9 mouse cellular contexts compared by ENCODE assay signal in genomic region chr5:8356885-8357651, GRCm38 (mm10). TPM values are rescaled to one million over a fixed set of nuclear protein-coding genes. Genes with fewer than 3 reads are reported as not detected.
DNase-seq lines count a peak whose midpoint lies in the region; ATAC-seq and TF ChIP-seq lines count a peak whose summit lies in the region.
"Had no signal": no experiment of that assay in that cellular context is flagged by ENCODE, and none has a peak within 500 bp of the region (broad histone marks: within the 10 kb centered on the region; RNA-seq: fewer than 3 reads in every experiment).

No protein-coding gene starts in this region.

- H3K9me3 ChIP-seq in forebrain, postnatal 0 days (ENCODE audit: low read length) = no peaks in the 10 kb centered on the region
- no peaks in the 10 kb centered on the region for H3K9me3 ChIP-seq in forebrain, embryonic 13.5 days (replicated peaks)
- H3K9me3 ChIP-seq in hindbrain, embryonic 16.5 days (ENCODE audit: control insufficient read depth, low read length) = no peaks in the 10 kb centered on the region

- H3K9ac ChIP-seq in forebrain, postnatal 0 days = no peak overlapping the region
- no peak overlapping the region for H3K9ac ChIP-seq in forebrain, embryonic 13.5 days
- H3K9ac ChIP-seq in hindbrain, embryonic 16.5 days (ENCODE audit: low read depth, low read length) = no peak overlapping the region; the same call in 1 of the 2 replicates

- no peak overlapping the region for H3K4me3 ChIP-seq in forebrain, postnatal 0 days (ENCODE audit: low read depth, low read length)
- H3K4me3 ChIP-seq in forebrain, embryonic 13.5 days = no peak overlapping the region
- H3K4me3 ChIP-seq in hindbrain, embryonic 16.5 days (ENCODE audit: low read length) = no peak overlapping the region
- H3K4me3 ChIP-seq in macrophage (ENCODE audit: inconsistent target) = no peak overlapping the region
- no peak overlapping the region for H3K4me3 ChIP-seq in left cerebral cortex, adult 2 months
- H3K4me3 ChIP-seq: layer of hippocampus, adult 2 months had no signal

- DNase-seq in forebrain, postnatal 0 days = no peak
- DNase-seq in brain, embryonic 14.5 days (ENCODE audit: low read depth) = peak; percentile 46
- no peak for DNase-seq in left cerebral cortex, adult 2 months (ENCODE audit: extremely low spot score in 1 of 2, low spot score in 2 of 2)
- DNase-seq in thymus, postnatal 4 days = no peak

- no peak for TF ChIP-seq CTCF in forebrain, postnatal 0 days (IDR thresholded peaks at IDR 0.05; ENCODE audit: low read depth)
- TF ChIP-seq CTCF in brain, embryonic 14.5 days (IDR thresholded peaks at IDR 0.05; ENCODE audit: borderline replicate concordance, extremely low read depth, insufficient read depth, insufficient read length) = no peak
- no peak for TF ChIP-seq CTCF in left cerebral cortex, adult 2 months (IDR thresholded peaks at IDR 0.05)

- H3K79me2 ChIP-seq in macrophage (ENCODE audit: inconsistent target) = no peaks in the 10 kb centered on the region

- H3K4me2 ChIP-seq in forebrain, postnatal 0 days (ENCODE audit: low read depth) = no peak overlapping the region
- no peak overlapping the region for H3K4me2 ChIP-seq in forebrain, embryonic 13.5 days
- no peak overlapping the region for H3K4me2 ChIP-seq in hindbrain, embryonic 16.5 days (ENCODE audit: low read length)

- 0 out of 2 replicates have a peak, but pooled peaks cover 4% of the 10 kb centered on the region for H3K36me3 ChIP-seq in forebrain, postnatal 0 days (ENCODE audit: insufficient read depth)
- H3K36me3 ChIP-seq in forebrain, embryonic 13.5 days (ENCODE audit: poor library complexity, severe bottlenecking) = no peaks in the 10 kb centered on the region
- no peaks in the 10 kb centered on the region for H3K36me3 ChIP-seq in hindbrain, embryonic 16.5 days (ENCODE audit: control insufficient read depth, insufficient read depth, low read length)
- H3K36me3 ChIP-seq in macrophage (ENCODE audit: inconsistent target) = no peaks in the 10 kb centered on the region

- no peaks in the 10 kb centered on the region for H3K4me1 ChIP-seq in forebrain, postnatal 0 days (ENCODE audit: insufficient read depth)
- peaks cover 10% of the 10 kb centered on the region for H3K4me1 ChIP-seq in forebrain, embryonic 13.5 days
- H3K4me1 ChIP-seq in hindbrain, embryonic 16.5 days (ENCODE audit: control insufficient read depth, insufficient read depth, low read depth, low read length) = peaks cover 7% of the 10 kb centered on the region

- intact Hi-C loops in left cerebral cortex, adult 2 months (cut with DNase I) = no loop called here

- H3K27me3 ChIP-seq in forebrain, postnatal 0 days (ENCODE audit: insufficient read depth, low read length) = no peaks in the 10 kb centered on the region
- H3K27me3 ChIP-seq in forebrain, embryonic 13.5 days = no peaks in the 10 kb centered on the region
- no peaks in the 10 kb centered on the region for H3K27me3 ChIP-seq in hindbrain, embryonic 16.5 days (replicated peaks; ENCODE audit: control insufficient read depth, insufficient read depth, low read length)

- H3K27ac ChIP-seq in forebrain, postnatal 0 days (ENCODE audit: low read depth, low read length) = no peak overlapping the region
- no peak overlapping the region for H3K27ac ChIP-seq in forebrain, embryonic 13.5 days
- H3K27ac ChIP-seq in hindbrain, embryonic 16.5 days (ENCODE audit: low read depth, low read length) = peak overlapping the region; percentile 5; the same call in 1 of the 2 replicates
- peak overlapping the region; percentile 70 for H3K27ac ChIP-seq in macrophage
- H3K27ac ChIP-seq in left cerebral cortex, adult 2 months = no peak overlapping the region
- H3K27ac ChIP-seq: layer of hippocampus, adult 2 months had no signal

- peak; percentile 49; the same call in 1 of the 2 replicates for ATAC-seq in forebrain, postnatal 0 days
- ATAC-seq in forebrain, embryonic 13.5 days = no peak
- peak; percentile 49; the same call in 1 of the 2 replicates for ATAC-seq in hindbrain, embryonic 16.5 days
- no peak for ATAC-seq in inflammation-experienced regulatory T-cells, adult 6 months

- TF ChIP-seq POLR2A in brain, embryonic 14.5 days (IDR thresholded peaks at IDR 0.05; ENCODE audit: borderline replicate concordance, extremely low read depth, insufficient read depth, insufficient read length, poor library complexity, severe bottlenecking) = no peak

- WGBS in forebrain, postnatal 0 days = 49% methylated on average over 13 of the region's 13 CpGs
- 68% methylated on average over 13 of the region's 13 CpGs for WGBS in forebrain, embryonic 13.5 days
- WGBS in hindbrain, embryonic 16.5 days = 42% methylated on average over 13 of the region's 13 CpGs
- 13% methylated on average over 13 of the region's 13 CpGs for WGBS in macrophage (ENCODE audit: missing documents)

RNA-seq across cellular contexts. Expression of gene Adam22, which starts 10.9 kb away (rescaled TPM):
- total RNA-seq in forebrain, postnatal 0 days (2014; rRNA removed) = 62.9 and 89.4 TPM in 2 replicates
- 27.0 and 36.6 TPM in 2 replicates for polyA plus RNA-seq in forebrain, postnatal 0 days (2015; fragmentation: Nextera tagmentation; extraction: Ambion mirVana)
- polyA plus RNA-seq in forebrain, embryonic 13.5 days (2015; fragmentation: Nextera tagmentation; extraction: Ambion mirVana) = 20.8 and 24.8 TPM in 2 replicates
- 23.3 and 29.8 TPM in 2 replicates for polyA plus RNA-seq in brain, embryonic 14.5 days (2012; rRNA removed)
- polyA plus RNA-seq in hindbrain, embryonic 16.5 days (2015; fragmentation: Nextera tagmentation; extraction: Ambion mirVana) = 44.8 and 46.1 TPM in 2 replicates
- total RNA-seq in macrophage (2018; cell fraction: chromatin; rRNA removed) = 10 to 100 TPM in 23 of 26 experiments, 1 to 10 TPM in 3; 5.8 to 44.9 (median 20.2) TPM
- 1 to 10 TPM in 22 of 26 experiments, under 1 TPM in 4; 0.85 to 8.7 (median 3.7) TPM for total RNA-seq in macrophage (2018; cell fraction: cytosol; rRNA removed)
- total RNA-seq in macrophage (2018; cell fraction: nucleus; rRNA removed) = 10 to 100 TPM in 13 of 26 experiments, 1 to 10 TPM in 13; 2.0 to 34.7 (median 10.3) TPM
- 1.5 to 5.6 TPM (median 2.9 TPM) in 3 replicates for polyA plus RNA-seq in macrophage (2018)
- 100 to 1,000 TPM; 214 to 226 TPM for total RNA-seq in left cerebral cortex, adult 2 months (2021)
- polyA plus RNA-seq in inflammation-experienced regulatory T-cells, adult 6 months (2017; shearing (Covaris generic)) = 1 to 10 TPM in 1 of 3 experiments, under 1 TPM in 2; 0.59 to 1.2 (median 0.67) TPM

Comparison
In these comparisons a context has a peak if more than half of its experiments do, and no peak if none do; other contexts are left out.
1. ATAC-seq: peak in forebrain, postnatal 0 days (single experiment) and hindbrain, embryonic 16.5 days (single experiment); none in forebrain, embryonic 13.5 days (single experiment) and inflammation-experienced regulatory T-cells, adult 6 months (single experiment).
2. H3K27ac ChIP-seq: peak in hindbrain, embryonic 16.5 days (single experiment) and macrophage (single experiment); none in forebrain, postnatal 0 days (single experiment), forebrain, embryonic 13.5 days (single experiment) and left cerebral cortex, adult 2 months (single experiment).